Mouse (Mus musculus) cerebellum, adult 2 months (tissue): ENCODE measurements around the gene Hsd17b11. TPM values are rescaled to one million over a fixed set of nuclear protein-coding genes. Genes with fewer than 3 reads are reported as not detected.

Source experiments
- DNase-seq, 2 experiments: peaks; one replicate each; pipeline ENCODE4 v3.0.0; 2021
- H3K27ac ChIP-seq: fragments of 200-500 bp; 2 replicates; pipeline ENCODE4 v1.5.1; 2012; ENCODE audit warnings: low read length, control low read depth, inconsistent platforms; ENCODE audit not compliant: insufficient read depth
- H3K27me3 ChIP-seq: fragments of 200-500 bp; 2 replicates; pipeline ENCODE4 v1.6.1; 2012; ENCODE audit warnings: inconsistent platforms, mild to moderate bottlenecking, low read length, moderate library complexity; ENCODE audit not compliant: control insufficient read depth, insufficient read depth
- H3K4me1 ChIP-seq: fragments of 200-500 bp; 2 replicates; pipeline ENCODE4 v1.6.1; 2011; ENCODE audit warnings: low read length; ENCODE audit not compliant: control insufficient read depth, insufficient read depth
- H3K4me3 ChIP-seq: fragments of 200-500 bp; replicated peaks from 2 replicates; pipeline ENCODE3; 2011; ENCODE audit warnings: mild to moderate bottlenecking, low read depth, low read length, control low read depth; ENCODE audit not compliant: insufficient read depth
- CTCF ChIP-seq: fragments of 200-500 bp; IDR thresholded peaks from 2 replicates; pipeline ENCODE4 v1.5.1; 2011; ENCODE audit warnings: low read depth, mild to moderate bottlenecking, control low read depth, low read length, moderate library complexity, borderline replicate concordance; ENCODE audit not compliant: insufficient read depth
- POLR2A ChIP-seq: fragments of 200-500 bp; IDR thresholded peaks from 2 replicates; pipeline ENCODE4 v1.6.1; 2011; ENCODE audit warnings: low read length, control low read depth, borderline replicate concordance; ENCODE audit not compliant: insufficient read depth
- WGBS: fragments of 180-500 bp; shearing (Covaris S2); methylation state at CpG from one replicate; pipeline ENCODE4 v1.1.7; 2018; 5-methylcytosine and 5-hydroxymethylcytosine counted together
- polyA plus RNA-seq: library from polyadenylated mRNA; depleted of rRNA; stranded (reverse); fragments of >200 nt; gene quantifications from 2 replicates; pipeline ENCODE4 v1.2.3, GENCODE M21; 2012

Gene Hsd17b11
- polyA plus RNA-seq, 1 experiment = 29.2 TPM

DNA sequence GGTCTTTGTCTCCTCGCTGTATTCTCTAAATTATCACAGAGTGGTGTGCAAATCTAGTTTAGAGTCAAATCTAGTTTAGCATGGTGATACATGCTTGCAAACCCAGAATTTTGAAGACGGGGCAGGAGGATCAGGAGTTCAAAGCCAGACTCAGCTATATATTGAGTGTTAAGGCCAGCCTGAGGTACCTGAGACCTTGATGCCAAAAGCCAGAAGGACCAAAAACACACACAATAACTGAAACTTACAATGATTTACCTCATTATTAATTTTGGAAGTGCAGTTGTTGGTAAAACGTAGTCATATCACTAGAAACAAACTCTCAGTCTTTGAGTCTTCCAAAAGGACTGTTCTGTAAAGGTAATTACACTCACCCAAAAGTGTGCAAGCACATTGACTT is 12.3 kb downstream of the Hsd17b11 start:
- H3K4me1 ChIP-seq = no peaks in the 10 kb centered on the region
- no peak overlapping the region for H3K4me3 ChIP-seq
- TF ChIP-seq CTCF (no peak), POLR2A (no peak)
- H3K27ac ChIP-seq = no peak overlapping the region
- H3K27me3 ChIP-seq = no peaks in the 10 kb centered on the region
- 91% methylated on average over 3 of the region's 3 CpGs for WGBS
- no peak for DNase-seq

GRCm38 (mm10) chr5:104007801-104008200 is 13.9 kb downstream of the Hsd17b11 start:
- TF ChIP-seq CTCF (no peak), POLR2A (no peak)
- no peak overlapping the region for H3K27ac ChIP-seq
- no peaks in the 10 kb centered on the region for H3K27me3 ChIP-seq
- 75% methylated on average over 5 of the region's 5 CpGs for WGBS
- H3K4me1 ChIP-seq = no peaks in the 10 kb centered on the region
- DNase-seq = no peak
- H3K4me3 ChIP-seq = no peak overlapping the region

GRCm38 (mm10) chr5:104006811-104007210 is 14.9 kb downstream of the Hsd17b11 start:
- no peak overlapping the region for H3K27ac ChIP-seq

GRCm38 (mm10) chr5:104003955-104004354 is 17.8 kb downstream of the Hsd17b11 start:
- H3K4me1 ChIP-seq = no peaks in the 10 kb centered on the region; the same call in 1 of the 2 replicates
- no peak for DNase-seq
- TF ChIP-seq POLR2A (no peak), CTCF (no peak)
- WGBS = 92% methylated on average over 2 of the region's 2 CpGs
- H3K27me3 ChIP-seq = no peaks in the 10 kb centered on the region
- H3K27ac ChIP-seq = no peak overlapping the region
- no peak overlapping the region for H3K4me3 ChIP-seq

More at GRCm38 (mm10) chr5:104006811-104007210, 14.9 kb downstream of the Hsd17b11 start:
- Histone ChIP-seq H3K4me1 (no peaks in the 10 kb centered on the region), H3K4me3 (no peak overlapping the region), H3K27me3 (no peaks in the 10 kb centered on the region)
- TF ChIP-seq POLR2A (no peak), CTCF (no peak)
- 74% methylated on average over 3 of the region's 3 CpGs for WGBS
- DNase-seq = no peak

DNA sequence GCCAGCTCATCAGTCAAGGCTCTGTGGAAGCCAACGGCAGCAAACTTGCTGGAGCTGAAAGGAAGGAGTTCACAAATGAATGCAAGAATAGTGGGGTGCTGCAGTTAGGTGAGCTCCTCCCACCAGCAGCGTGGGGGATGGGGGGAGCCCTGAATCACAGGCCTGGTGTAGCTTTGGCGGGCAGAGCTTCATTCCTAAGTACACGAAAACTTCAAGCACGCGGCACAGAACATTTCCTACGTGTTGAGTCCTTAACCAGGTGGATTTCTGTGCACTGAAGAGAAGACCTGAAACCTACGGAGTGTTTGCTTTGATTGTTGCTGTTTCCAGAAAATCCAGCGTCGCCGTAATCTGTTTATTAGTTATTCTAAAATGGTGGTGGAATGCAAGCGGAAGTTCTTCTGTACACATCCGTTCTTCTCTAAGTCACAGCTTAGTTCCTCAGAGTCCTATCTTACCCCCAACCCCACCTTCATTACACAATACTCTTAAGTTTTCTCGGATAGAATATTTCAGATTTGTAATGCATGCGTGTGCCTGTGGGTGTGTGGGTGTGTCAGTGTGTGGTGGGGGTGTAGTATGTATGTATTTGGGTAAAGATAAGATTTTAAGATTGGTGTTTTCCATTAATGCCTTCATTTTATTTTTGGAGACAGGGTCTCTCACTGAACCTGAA is 18.3 kb downstream of the Hsd17b11 start:
- no peak overlapping the region for H3K4me3 ChIP-seq
- WGBS = 69% methylated on average over 15 of the region's 15 CpGs

GRCm38 (mm10) chr5:104002549-104003255 is 19.0 kb downstream of the Hsd17b11 start:
- 51% methylated on average over 18 of the region's 18 CpGs for WGBS
- no peaks in the 10 kb centered on the region; the same call in 1 of the 2 replicates for H3K4me1 ChIP-seq
- H3K27ac ChIP-seq = no peak overlapping the region
- H3K4me3 ChIP-seq = no peak overlapping the region
- H3K27me3 ChIP-seq = no peaks in the 10 kb centered on the region
- TF ChIP-seq CTCF (no peak), POLR2A (no peak)
- no peak for DNase-seq

More for the DNA sequence above, 18.3 kb downstream of the Hsd17b11 start:
- Histone ChIP-seq H3K27me3 (no peaks in the 10 kb centered on the region), H3K27ac (no peak overlapping the region), H3K4me1 (no peaks in the 10 kb centered on the region; the same call in 1 of the 2 replicates)
- TF ChIP-seq CTCF (no peak), POLR2A (no peak)
- DNase-seq = no peak

- Histone ChIP-seq H3K4me3 (no peak overlapping the region), H3K27me3 (no peaks in the 10 kb centered on the region), H3K27ac (no peak overlapping the region), H3K4me1 (no peaks in the 10 kb centered on the region; the same call in 1 of the 2 replicates)
- peak; percentile 75 to 82 for DNase-seq
- 3% methylated on average over 5 of the region's 5 CpGs for WGBS
- no peak for TF ChIP-seq POLR2A
- TF ChIP-seq CTCF = peak; percentile 85
Observed at GRCm38 (mm10) chr5:103999738-104000137, 22.0 kb downstream of the Hsd17b11 start.

- peak; percentile 66 to 86 for DNase-seq
- H3K4me3 ChIP-seq = no peak overlapping the region
- TF ChIP-seq POLR2A = no peak
- no peak for TF ChIP-seq CTCF
- 11% methylated on average over 5 of the region's 5 CpGs for WGBS
- no peak overlapping the region for H3K27ac ChIP-seq
- H3K4me1 ChIP-seq = no peaks in the 10 kb centered on the region; the same call in 1 of the 2 replicates
- H3K27me3 ChIP-seq = no peaks in the 10 kb centered on the region
Observed at GRCm38 (mm10) chr5:103998739-103999138, 23.0 kb downstream of the Hsd17b11 start.
